Mouse (Mus musculus): ENCODE results near the gene Cebpzos. TPM values are rescaled to one million over a fixed set of nuclear protein-coding genes. Genes with fewer than 3 reads are reported as not detected.

The Cebpzos gene
- polyA plus RNA-seq, 1 experiment from 2014 or later = 113 TPM

GRCm38 (mm10) chr17:78952070-78952469 lies 35.8 kb downstream of the Cebpzos start:
- H3K9me3 ChIP-seq (ENCODE audit: control insufficient read depth) = no peaks in the 10 kb centered on the region
- no peak for ATAC-seq
- H3K36me3 ChIP-seq (ENCODE audit: control insufficient read depth, insufficient read depth) = peaks cover 52% of the 10 kb centered on the region
- H3K9ac ChIP-seq (ENCODE audit: low read depth, low read length) = no peak overlapping the region
- WGBS = 81% methylated on average over 5 of the region's 5 CpGs
- H3K4me3 ChIP-seq (ENCODE audit: low read depth, low read length) = no peak overlapping the region
- H3K4me1 ChIP-seq (replicated peaks; ENCODE audit: control insufficient read depth, insufficient read depth, low read length) = no peaks in the 10 kb centered on the region
- no peaks in the 10 kb centered on the region for H3K27me3 ChIP-seq (replicated peaks; ENCODE audit: control insufficient read depth, insufficient read depth, low read length)
- H3K27ac ChIP-seq (ENCODE audit: low read depth, low read length) = no peak overlapping the region
- no peak overlapping the region for H3K4me2 ChIP-seq (replicated peaks; ENCODE audit: low read depth)
- no peak for TF ChIP-seq CTCF (IDR thresholded peaks at IDR 0.05; ENCODE audit: low read depth)

- no peak for ATAC-seq
- Histone ChIP-seq H3K36me3 (ENCODE audit: control insufficient read depth, insufficient read depth) (peaks cover 46% of the 10 kb centered on the region), H3K4me1 (replicated peaks; ENCODE audit: control insufficient read depth, insufficient read depth, low read length) (no peaks in the 10 kb centered on the region), H3K27me3 (replicated peaks; ENCODE audit: control insufficient read depth, insufficient read depth, low read length) (no peaks in the 10 kb centered on the region), H3K9ac (ENCODE audit: low read depth, low read length) (no peak overlapping the region), H3K4me2 (replicated peaks; ENCODE audit: low read depth) (no peak overlapping the region), H3K4me3 (ENCODE audit: low read depth, low read length) (no peak overlapping the region), H3K27ac (ENCODE audit: low read depth, low read length) (no peak overlapping the region), H3K9me3 (ENCODE audit: control insufficient read depth) (no peaks in the 10 kb centered on the region)
- no peak for TF ChIP-seq CTCF (IDR thresholded peaks at IDR 0.05; ENCODE audit: low read depth)
- WGBS = 55% methylated on average over 8 of the region's 8 CpGs
These were observed 36.9 kb downstream of the Cebpzos start for GRCm38 (mm10) chr17:78953240-78953639.

GRCm38 (mm10) chr17:78959473-78959872 lies 43.2 kb downstream of the Cebpzos start:
- peak; percentile 26; the same call in 1 of the 2 replicates for TF ChIP-seq CTCF (IDR thresholded peaks at IDR 0.05; ENCODE audit: low read depth)
- Histone ChIP-seq H3K4me2 (replicated peaks; ENCODE audit: low read depth) (no peak overlapping the region), H3K4me1 (replicated peaks; ENCODE audit: control insufficient read depth, insufficient read depth, low read length) (no peaks in the 10 kb centered on the region), H3K27ac (ENCODE audit: low read depth, low read length) (no peak overlapping the region), H3K36me3 (ENCODE audit: control insufficient read depth, insufficient read depth) (peaks cover 43% of the 10 kb centered on the region), H3K9me3 (ENCODE audit: control insufficient read depth) (no peaks in the 10 kb centered on the region), H3K4me3 (ENCODE audit: low read depth, low read length) (no peak overlapping the region), H3K27me3 (replicated peaks; ENCODE audit: control insufficient read depth, insufficient read depth, low read length) (no peaks in the 10 kb centered on the region), H3K9ac (ENCODE audit: low read depth, low read length) (no peak overlapping the region)
- WGBS = 68% methylated on average over 6 of the region's 6 CpGs
- no peak for ATAC-seq

GRCm38 (mm10) chr17:78964387-78964786 lies 48.1 kb downstream of the Cebpzos start:
- Histone ChIP-seq H3K9me3 (ENCODE audit: control insufficient read depth) (no peaks in the 10 kb centered on the region), H3K4me3 (ENCODE audit: low read depth, low read length) (no peak overlapping the region), H3K27me3 (replicated peaks; ENCODE audit: control insufficient read depth, insufficient read depth, low read length) (no peaks in the 10 kb centered on the region), H3K9ac (ENCODE audit: low read depth, low read length) (no peak overlapping the region), H3K27ac (ENCODE audit: low read depth, low read length) (no peak overlapping the region), H3K4me2 (replicated peaks; ENCODE audit: low read depth) (no peak overlapping the region), H3K4me1 (replicated peaks; ENCODE audit: control insufficient read depth, insufficient read depth, low read length) (no peaks in the 10 kb centered on the region), H3K36me3 (ENCODE audit: control insufficient read depth, insufficient read depth) (peaks cover 30% of the 10 kb centered on the region; the same call in 1 of the 2 replicates)
- no peak for TF ChIP-seq CTCF (IDR thresholded peaks at IDR 0.05; ENCODE audit: low read depth)
- WGBS = 88% methylated on average over 1 of the region's 1 CpGs
- ATAC-seq = no peak

GRCm38 (mm10) chr17:78966092-78966883 lies 50.0 kb downstream of the Cebpzos start:
- no peaks in the 10 kb centered on the region for H3K27me3 ChIP-seq (replicated peaks; ENCODE audit: control insufficient read depth, insufficient read depth, low read length)
- no peak for ATAC-seq
- H3K4me2 ChIP-seq (replicated peaks; ENCODE audit: low read depth) = no peak overlapping the region
- no peak overlapping the region for H3K4me3 ChIP-seq (ENCODE audit: low read depth, low read length)
- H3K4me1 ChIP-seq (replicated peaks; ENCODE audit: control insufficient read depth, insufficient read depth, low read length) = no peaks in the 10 kb centered on the region
- no peak overlapping the region for H3K27ac ChIP-seq (ENCODE audit: low read depth, low read length)
- peaks cover 25% of the 10 kb centered on the region; the same call in 1 of the 2 replicates for H3K36me3 ChIP-seq (ENCODE audit: control insufficient read depth, insufficient read depth)
- no peak overlapping the region for H3K9ac ChIP-seq (ENCODE audit: low read depth, low read length)
- WGBS = 90% methylated on average over 11 of the region's 11 CpGs
- H3K9me3 ChIP-seq (ENCODE audit: control insufficient read depth) = no peaks in the 10 kb centered on the region
- no peak for TF ChIP-seq CTCF (IDR thresholded peaks at IDR 0.05; ENCODE audit: low read depth)

- no peaks in the 10 kb centered on the region for H3K4me1 ChIP-seq (replicated peaks; ENCODE audit: control insufficient read depth, insufficient read depth, low read length)
- no peak overlapping the region for H3K9ac ChIP-seq (ENCODE audit: low read depth, low read length)
- no peak for ATAC-seq
- WGBS = 75% methylated on average over 3 of the region's 3 CpGs
- no peaks in the 10 kb centered on the region for H3K27me3 ChIP-seq (replicated peaks; ENCODE audit: control insufficient read depth, insufficient read depth, low read length)
- H3K36me3 ChIP-seq (ENCODE audit: control insufficient read depth, insufficient read depth) = peaks cover 23% of the 10 kb centered on the region; the same call in 1 of the 2 replicates
- H3K27ac ChIP-seq (ENCODE audit: low read depth, low read length) = no peak overlapping the region
- no peak overlapping the region for H3K4me3 ChIP-seq (ENCODE audit: low read depth, low read length)
- TF ChIP-seq CTCF (IDR thresholded peaks at IDR 0.05; ENCODE audit: low read depth) = no peak
- no peaks in the 10 kb centered on the region for H3K9me3 ChIP-seq (ENCODE audit: control insufficient read depth)
- no peak overlapping the region for H3K4me2 ChIP-seq (replicated peaks; ENCODE audit: low read depth)
These were observed 52.2 kb downstream of the Cebpzos start for GRCm38 (mm10) chr17:78968500-78968899.

Other genes starting within 250 kb of the Cebpzos start
- 3.8 and 4.3 TPM in 2 replicates for gene Strn, start 179.3 kb upstream of the Cebpzos start, polyA plus RNA-seq (2015; fragmentation: Nextera tagmentation; extraction: Ambion mirVana)
- gene Heatr5b, start 81.1 kb upstream of the Cebpzos start, polyA plus RNA-seq (2015; fragmentation: Nextera tagmentation; extraction: Ambion mirVana) = 6.8 and 7.0 TPM in 2 replicates
- gene Gpatch11, start 80.9 kb upstream of the Cebpzos start, polyA plus RNA-seq (2015; fragmentation: Nextera tagmentation; extraction: Ambion mirVana) = 64.7 and 65.1 TPM in 2 replicates
- 23.4 and 25.1 TPM in 2 replicates for gene Eif2ak2, start 33.9 kb upstream of the Cebpzos start, polyA plus RNA-seq (2015; fragmentation: Nextera tagmentation; extraction: Ambion mirVana)
- 0.25 TPM in 2 replicates for gene Sult6b1, start 9.5 kb upstream of the Cebpzos start, polyA plus RNA-seq (2015; fragmentation: Nextera tagmentation; extraction: Ambion mirVana)
- 30.8 and 36.0 TPM in 2 replicates for gene Cebpz, start 20.6 kb downstream of the Cebpzos start, polyA plus RNA-seq (2015; fragmentation: Nextera tagmentation; extraction: Ambion mirVana)
- 24.1 and 29.7 TPM in 2 replicates for gene Ndufaf7, start 20.6 kb downstream of the Cebpzos start, polyA plus RNA-seq (2015; fragmentation: Nextera tagmentation; extraction: Ambion mirVana)
- gene Prkd3, start 104.3 kb downstream of the Cebpzos start, polyA plus RNA-seq (2015; fragmentation: Nextera tagmentation; extraction: Ambion mirVana) = 9.9 and 11.1 TPM in 2 replicates
- 23.9 and 24.8 TPM in 2 replicates for gene Qpct, start 135.4 kb downstream of the Cebpzos start, polyA plus RNA-seq (2015; fragmentation: Nextera tagmentation; extraction: Ambion mirVana)